Mouse (Mus musculus) stomach, postnatal 0 days (tissue): ENCODE data around the gene Tmem121b.

Experiments
- CTCF ChIP-seq: IDR thresholded peaks from 2 replicates; pipeline ENCODE4 v1.5.1; 2016; ENCODE audit warnings: antibody characterized with exemption, low read depth, mild to moderate bottlenecking, moderate library complexity
- EP300 ChIP-seq: optimal IDR thresholded peaks from 2 replicates; pipeline ENCODE3; 2016; ENCODE audit warnings: antibody characterized with exemption

DNA sequence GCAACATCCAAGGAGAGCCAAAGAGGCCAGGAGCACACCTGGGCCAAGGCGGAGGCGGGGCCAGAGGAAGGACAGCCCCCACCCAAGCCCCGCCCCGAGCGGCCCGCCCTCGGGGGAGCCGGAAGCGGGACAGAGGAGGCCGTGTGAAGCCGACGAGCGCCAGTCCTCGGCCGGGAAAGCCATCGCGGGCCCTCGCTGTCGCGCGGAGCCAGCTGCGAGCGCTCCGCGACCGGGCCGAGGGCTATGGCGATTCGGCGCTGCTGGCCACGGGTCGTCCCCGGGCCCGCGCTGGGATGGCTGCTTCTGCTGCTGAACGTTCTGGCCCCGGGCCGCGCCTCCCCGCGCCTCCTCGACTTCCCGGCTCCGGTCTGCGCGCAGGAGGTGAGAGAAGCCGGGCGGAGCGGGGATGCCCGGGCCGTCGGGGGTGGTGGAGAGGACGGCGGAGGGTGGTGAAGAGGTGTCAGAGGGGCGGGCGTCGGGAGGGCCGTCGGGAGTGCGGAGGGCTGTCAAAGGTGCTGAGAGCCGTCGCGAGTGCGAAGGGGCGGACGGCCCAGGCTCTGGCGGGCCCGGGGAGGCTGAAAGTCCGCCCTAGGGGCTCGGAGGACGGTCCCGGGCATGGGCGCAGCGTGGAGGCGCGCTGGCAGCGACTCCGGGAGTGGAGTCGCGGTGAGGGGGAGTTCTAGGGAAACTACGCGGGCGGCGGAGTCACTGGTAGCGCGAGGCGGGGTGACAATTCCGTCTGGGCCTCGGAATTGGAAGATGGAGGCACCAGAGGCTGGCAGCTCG, 30.3 kb downstream of the Tmem121b start, which contains the start of gene Il17ra:
- TF ChIP-seq CTCF (no peak; the same call in 1 of the 2 replicates), EP300 (no peak)
